Mouse (Mus musculus) CH12.LX (cell line): ENCODE results near the gene Cmip. TPM values are rescaled to one million over a fixed set of nuclear protein-coding genes. Genes with fewer than 3 reads are reported as not detected.

Source experiments
- DNase-seq: peaks from one replicate; pipeline ENCODE4 v3.0.0-alpha.2; 2013; ENCODE audit errors: extremely low read depth
- H3K27ac ChIP-seq: 2 replicates; pipeline ENCODE4 v1.5.1; 2012; ENCODE audit warnings: low read depth, mild to moderate bottlenecking, control low read depth, moderate library complexity; ENCODE audit not compliant: insufficient read depth
- H3K27me3 ChIP-seq: replicated peaks from 2 replicates; pipeline ENCODE3; 2012; ENCODE audit warnings: inconsistent platforms
- H3K36me3 ChIP-seq, 2 experiments: replicated peaks in 1 of 2; 2 replicates each; pipeline versions ENCODE3 to v1.6.1; 2012; ENCODE audit warnings: inconsistent platforms in 1 of 2, low read length in 1 of 2, mild to moderate bottlenecking in 1 of 2, mixed read lengths in 1 of 2, moderate library complexity in 1 of 2; ENCODE audit not compliant: control insufficient read depth in 1 of 2, insufficient read depth in 1 of 2
- H3K4me1 ChIP-seq, 2 experiments: 2 replicates each; pipeline ENCODE4 v1.6.1; 2012; ENCODE audit warnings: inconsistent platforms in 1 of 2, moderate library complexity in 1 of 2; ENCODE audit not compliant: insufficient read depth in 2 of 2, control insufficient read depth in 1 of 2
- H3K4me2 ChIP-seq: 2 replicates; pipeline ENCODE4 v1.6.1; 2012; ENCODE audit warnings: low read depth, mild to moderate bottlenecking, control low read depth; ENCODE audit not compliant: poor library complexity, insufficient read depth, severe bottlenecking
- H3K4me3 ChIP-seq, 3 experiments: fragments of 150-350 bp in 1 of 3; sonication (generic) in 1 of 3; replicated peaks in 1 of 3; 2 replicates each; pipeline versions ENCODE3 to v1.5.1; 2011 to 2012; ENCODE audit warnings: low read depth in 2 of 3, low read length in 2 of 3, mild to moderate bottlenecking in 2 of 3, moderate library complexity in 2 of 3, control low read depth in 1 of 3, improper control_type of control experiment in 1 of 3, inconsistent platforms in 1 of 3, mixed read lengths in 1 of 3; ENCODE audit not compliant: poor library complexity in 1 of 3
- H3K79me2 ChIP-seq: replicated peaks from 2 replicates; pipeline ENCODE4 v1.6.1; 2012; ENCODE audit warnings: mild to moderate bottlenecking, moderate library complexity; ENCODE audit not compliant: control insufficient read depth, poor library complexity, insufficient read depth, severe bottlenecking; ENCODE audit errors: extremely low read depth
- H3K9ac ChIP-seq: 2 replicates; pipeline ENCODE4 v1.6.1; 2012; ENCODE audit warnings: low read depth, mild to moderate bottlenecking, control low read depth, moderate library complexity; ENCODE audit not compliant: insufficient read depth
- H3K9me3 ChIP-seq: replicated peaks from 2 replicates; pipeline ENCODE3; 2012; ENCODE audit warnings: low read length, inconsistent platforms, mixed read lengths
- BHLHE40 ChIP-seq: IDR thresholded peaks from 2 replicates; pipeline ENCODE4 v1.6.1; 2011; ENCODE audit warnings: mild to moderate bottlenecking, low read depth, low read length, improper control_type of control experiment
- CHD1 ChIP-seq: IDR thresholded peaks from 2 replicates; pipeline ENCODE4 v1.6.1; 2012; ENCODE audit warnings: low read depth, low read length, improper control_type of control experiment, inconsistent platforms
- CTCF ChIP-seq, 2 experiments: IDR thresholded peaks in 1 of 2; conservative IDR thresholded peaks in 1 of 2; 2 replicates each; pipeline ENCODE4 v1.5.1; 2011 to 2012; ENCODE audit warnings: low read depth in 2 of 2, low read length in 2 of 2, improper control_type of control experiment in 1 of 2, inconsistent platforms in 1 of 2, mild to moderate bottlenecking in 1 of 2, moderate library complexity in 1 of 2
- E2F4 ChIP-seq: IDR thresholded peaks from 2 replicates; pipeline ENCODE4 v1.6.1; 2011; ENCODE audit warnings: low read depth, low read length, improper control_type of control experiment; ENCODE audit not compliant: insufficient replicate concordance
- HCFC1 ChIP-seq: IDR thresholded peaks from 2 replicates; pipeline ENCODE4 v1.6.1; 2012; ENCODE audit warnings: low read depth, mild to moderate bottlenecking, inconsistent platforms, low read length, improper control_type of control experiment
- IRF4 ChIP-seq: IDR thresholded peaks from 2 replicates; pipeline ENCODE4 v1.6.1; 2014; ENCODE audit warnings: low read depth, mild to moderate bottlenecking, inconsistent platforms, low read length, improper control_type of control experiment
- JUN ChIP-seq: IDR thresholded peaks from 2 replicates; pipeline ENCODE4 v1.6.1; 2011; ENCODE audit warnings: low read depth, mild to moderate bottlenecking, low read length, improper control_type of control experiment, moderate library complexity; ENCODE audit not compliant: insufficient read depth
- MAFK ChIP-seq: IDR thresholded peaks from 2 replicates; pipeline ENCODE4 v1.6.1; 2011; ENCODE audit warnings: low read length, improper control_type of control experiment; ENCODE audit not compliant: insufficient replicate concordance
- MAZ ChIP-seq: IDR thresholded peaks from 2 replicates; pipeline ENCODE4 v1.6.1; 2012; ENCODE audit warnings: low read depth, mild to moderate bottlenecking, inconsistent platforms, low read length, improper control_type of control experiment, moderate library complexity
- MEF2A ChIP-seq: IDR thresholded peaks from 2 replicates; pipeline ENCODE4 v1.6.1; 2014; ENCODE audit warnings: low read depth, mild to moderate bottlenecking, inconsistent platforms, low read length, improper control_type of control experiment, borderline replicate concordance
- MXI1 ChIP-seq: IDR thresholded peaks from 2 replicates; pipeline ENCODE4 v1.6.1; 2011; ENCODE audit warnings: mild to moderate bottlenecking, low read depth, low read length, improper control_type of control experiment
- MYC ChIP-seq: IDR thresholded peaks from 2 replicates; pipeline ENCODE4 v1.6.1; 2011; ENCODE audit warnings: low read depth, mild to moderate bottlenecking, improper control_type of control experiment, low read length
- PAX5 ChIP-seq: IDR thresholded peaks from 2 replicates; pipeline ENCODE4 v1.6.1; 2012; ENCODE audit warnings: low read length, inconsistent platforms, mixed read lengths
- POLR2A ChIP-seq: IDR thresholded peaks from 2 replicates; pipeline ENCODE4 v1.6.1; 2011; ENCODE audit warnings: low read depth, mild to moderate bottlenecking, improper control_type of control experiment, low read length
- POLR2AphosphoS2 ChIP-seq: IDR thresholded peaks from 2 replicates; pipeline ENCODE4 v1.6.1; 2011; ENCODE audit warnings: low read depth, low read length, improper control_type of control experiment
- SIN3A ChIP-seq: IDR thresholded peaks from 2 replicates; pipeline ENCODE4 v1.6.1; 2012; ENCODE audit warnings: low read length, improper control_type of control experiment, inconsistent platforms
- TBP ChIP-seq: conservative IDR thresholded peaks from 2 replicates; pipeline ENCODE4 v1.6.1; 2011; ENCODE audit warnings: low read depth, low read length, improper control_type of control experiment
- UBTF ChIP-seq: IDR thresholded peaks from 2 replicates; pipeline ENCODE4 v1.6.1; 2012; ENCODE audit warnings: low read depth, mild to moderate bottlenecking, inconsistent platforms, low read length, improper control_type of control experiment, moderate library complexity
- USF1 ChIP-seq: IDR thresholded peaks from 2 replicates; pipeline ENCODE4 v1.6.1; 2014; ENCODE audit warnings: low read depth, mild to moderate bottlenecking, inconsistent platforms, low read length, improper control_type of control experiment
- USF2 ChIP-seq: conservative IDR thresholded peaks from 2 replicates; pipeline ENCODE4 v1.6.1; 2011; ENCODE audit warnings: low read depth, low read length, improper control_type of control experiment
- ZKSCAN1 ChIP-seq: IDR thresholded peaks from 2 replicates; pipeline ENCODE4 v1.6.1; 2012; ENCODE audit warnings: low read depth, inconsistent platforms, low read length, improper control_type of control experiment, borderline replicate concordance
- dilution Hi-C: fragments of 300-500 bp; cut with MboI; formaldehyde crosslinking; loops from 2 replicates; pipeline ENCODE4 v1.14.3; 2020; ENCODE audit warnings: low sequenced_read_pairs; ENCODE audit not compliant: extremely low pct_unique_long_range_greater_than_20kb, extremely low pct_ligation_motif_present
- in situ Hi-C: fragments of 300-500 bp; cut with MboI; formaldehyde crosslinking; loops from 3 replicates; pipeline ENCODE4 v1.14.3; 2019; ENCODE audit warnings: low sequenced_read_pairs, low pct_ligation_motif_present, low pct_unique_long_range_greater_than_20kb, mixed read lengths
- polyA plus RNA-seq: library from polyadenylated mRNA; unstranded; fragments of >175 nt; gene quantifications from 2 replicates; pipeline ENCODE4 v1.2.1, GENCODE M21; 2012; ENCODE audit warnings: low read depth; ENCODE audit not compliant: insufficient read length
- total RNA-seq, 2 experiments: library from RNA; depleted of rRNA; stranded (reverse); fragments of 300-350 nt in 1 of 2; fragments of >200 nt in 1 of 2; gene quantifications; 2 replicates each; pipeline ENCODE4 v1.2.3; 2012 to 2014

The Cmip gene
- total and polyA plus RNA-seq, 3 experiments, result 5.2 to 39.0 (median 16.5) TPM

DNA sequence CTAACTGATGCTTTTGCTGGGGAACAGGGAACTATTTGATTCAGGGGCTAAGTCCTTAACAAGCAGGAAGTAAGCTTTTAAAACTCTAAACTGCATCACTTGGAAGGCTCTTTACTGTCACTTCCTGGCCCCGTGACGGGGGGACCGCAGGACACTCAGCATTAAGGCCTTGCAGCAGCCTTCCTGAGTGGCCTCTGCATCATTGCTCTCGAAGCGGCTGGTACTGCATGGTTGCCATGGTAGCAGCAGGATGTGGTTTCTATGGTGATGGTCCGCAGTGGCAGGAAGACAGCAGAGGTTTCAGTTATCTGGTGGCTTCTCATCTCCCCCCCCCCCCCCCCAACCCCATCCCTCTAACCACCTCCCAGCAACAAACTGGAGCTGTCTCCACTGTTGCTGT lies 65.2 kb downstream of the Cmip start:
- no peaks in the 10 kb centered on the region for H3K27me3 ChIP-seq
- no peaks in the 10 kb centered on the region for H3K9me3 ChIP-seq
- in situ Hi-C loops (no loop called here), dilution Hi-C loops (no loop called here)
- H3K4me2 ChIP-seq, result no peak overlapping the region
- no peak overlapping the region for H3K27ac ChIP-seq
- H3K9ac ChIP-seq, result no peak overlapping the region
- H3K4me3 ChIP-seq, result no peak overlapping the region
- H3K36me3 ChIP-seq, result peaks cover 3 to 71% of the 10 kb centered on the region in 2 experiments
- no peaks in the 10 kb centered on the region for H3K79me2 ChIP-seq
- peaks cover 15 to 63% of the 10 kb centered on the region in 2 experiments for H3K4me1 ChIP-seq
- TF ChIP-seq USF2, result no peak
- peak; percentile 49; the same call in 1 of the 2 replicates for TF ChIP-seq MXI1
- DNase-seq, result peak; percentile 61

DNA sequence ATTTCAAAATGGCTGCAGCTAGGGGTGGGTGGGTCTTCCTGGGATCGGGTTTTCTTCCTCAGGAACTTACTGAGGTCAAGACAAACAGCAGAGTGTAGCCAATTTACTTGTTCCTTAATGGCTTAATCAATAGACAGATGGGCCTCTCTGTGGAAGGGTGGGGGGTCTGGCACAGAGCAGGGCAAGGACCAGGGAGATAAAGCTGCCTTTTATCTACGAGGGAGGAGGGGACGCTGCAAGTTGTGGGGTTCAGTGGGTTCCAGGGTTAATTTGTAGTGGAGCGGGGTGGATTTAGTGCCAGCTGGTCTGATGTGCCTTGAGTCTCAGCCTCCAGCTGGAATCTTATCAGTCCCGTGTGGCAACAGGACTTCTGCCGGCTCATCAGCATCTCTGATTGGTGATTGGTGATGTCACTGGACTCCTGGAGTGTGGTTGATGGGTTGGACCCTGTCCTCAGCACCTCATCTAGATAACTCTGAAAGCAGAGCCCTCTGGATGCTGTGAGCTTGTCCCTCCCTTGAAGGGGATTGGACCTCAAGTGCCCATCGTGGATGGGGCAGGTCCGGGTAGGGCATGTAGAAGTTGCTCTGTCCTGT lies 65.9 kb downstream of the Cmip start:
- DNase-seq, result no peak
- no peak overlapping the region for H3K9ac ChIP-seq
- H3K4me3 ChIP-seq, result no peak overlapping the region
- no peaks in the 10 kb centered on the region for H3K9me3 ChIP-seq
- H3K36me3 ChIP-seq, result peaks cover 3 to 63% of the 10 kb centered on the region in 2 experiments
- in situ Hi-C loops, result no loop called here
- no peaks in the 10 kb centered on the region for H3K27me3 ChIP-seq
- dilution Hi-C loops, result no loop called here
- no peak overlapping the region for H3K27ac ChIP-seq
- no peak for TF ChIP-seq TBP
- no peak for TF ChIP-seq BHLHE40
- no peak for TF ChIP-seq MYC
- TF ChIP-seq SIN3A, result no peak
- TF ChIP-seq CHD1, result no peak
- TF ChIP-seq POLR2A, result no peak
- TF ChIP-seq JUN, result no peak
- no peak for TF ChIP-seq POLR2AphosphoS2
- TF ChIP-seq IRF4, result no peak
- no peak for TF ChIP-seq UBTF
- no peak for TF ChIP-seq PAX5
- TF ChIP-seq E2F4, result no peak
- no peak for TF ChIP-seq HCFC1
- no peak for TF ChIP-seq MAFK
- TF ChIP-seq CTCF (conservative IDR thresholded peaks at IDR 0.05 in 1 of 2, IDR thresholded peaks at IDR 0.05 in 1 of 2; ENCODE audit: low read depth in 2 of 2, low read length in 2 of 2), result no peak
- no peak for TF ChIP-seq MEF2A
- no peak for TF ChIP-seq ZKSCAN1
- TF ChIP-seq MAZ, result no peak
- TF ChIP-seq USF1, result no peak
- H3K79me2 ChIP-seq, result no peaks in the 10 kb centered on the region
- peaks cover 18 to 62% of the 10 kb centered on the region in 2 experiments for H3K4me1 ChIP-seq
- no peak overlapping the region for H3K4me2 ChIP-seq
